Mouse (Mus musculus): ENCODE results near the gene Zfp652.

GRCm38 (mm10) chr11:95713811-95714241, 1.4 kb downstream of the Zfp652 start:
- no peak for TF ChIP-seq CTCF (IDR thresholded peaks at IDR 0.05)
- TF ChIP-seq POLR2A (IDR thresholded peaks at IDR 0.05; ENCODE audit: insufficient read depth, low read depth, low read length) = no peak

Data from heart, adult 2 months (tissue).